Mouse (Mus musculus): ENCODE results near the gene Etfbkmt.
"Not testable (repeated sequence)": the region's sequence is repeated elsewhere in the genome, so short reads cannot be mapped to it uniquely, and the experiment has no call there.

Etfbkmt gene

GRCm38 (mm10) chr6:149139471-149139870, at the start of gene Etfbkmt:
Gene Etfbkmt, plus strand, starts transcription at chr6:149139849.
- DNase-seq (ENCODE audit: extremely low spot score, low read depth, low spot score) = no peak

GRCm38 (mm10) chr6:149092406-149092805, 47.2 kb upstream of the Etfbkmt start:
- no peak for DNase-seq (ENCODE audit: extremely low spot score, low read depth, low spot score)

- no peak for DNase-seq (ENCODE audit: extremely low spot score, low read depth, low spot score)
Measured at GRCm38 (mm10) chr6:149093465-149093864, 46.2 kb upstream of the Etfbkmt start.

- DNase-seq (ENCODE audit: extremely low spot score, low read depth, low spot score) = no peak
Measured at GRCm38 (mm10) chr6:149094555-149094954, 45.1 kb upstream of the Etfbkmt start.

GRCm38 (mm10) chr6:149095389-149095788, 44.3 kb upstream of the Etfbkmt start:
- DNase-seq (ENCODE audit: extremely low spot score, low read depth, low spot score) = no peak

GRCm38 (mm10) chr6:149096233-149096632, 43.4 kb upstream of the Etfbkmt start:
- no peak for DNase-seq (ENCODE audit: extremely low spot score, low read depth, low spot score)

GRCm38 (mm10) chr6:149097276-149097675, 42.4 kb upstream of the Etfbkmt start:
- DNase-seq (ENCODE audit: extremely low spot score, low read depth, low spot score) = no peak

GRCm38 (mm10) chr6:149098993-149099392, 40.7 kb upstream of the Etfbkmt start:
- no peak for DNase-seq (ENCODE audit: extremely low spot score, low read depth, low spot score)

- no peak for DNase-seq (ENCODE audit: extremely low spot score, low read depth, low spot score)
Measured at GRCm38 (mm10) chr6:149100174-149101075, 39.2 kb upstream of the Etfbkmt start.

- DNase-seq (ENCODE audit: extremely low spot score, low read depth, low spot score) = no peak
Measured at GRCm38 (mm10) chr6:149101076-149101942, 38.3 kb upstream of the Etfbkmt start, which contains the start of gene Dennd5b. Gene Dennd5b, minus strand, starts transcription at chr6:149101680.

GRCm38 (mm10) chr6:149101943-149102243, 37.8 kb upstream of the Etfbkmt start:
- DNase-seq (ENCODE audit: extremely low spot score, low read depth, low spot score) = no peak

- DNase-seq (ENCODE audit: extremely low spot score, low read depth, low spot score) = no peak
Measured at GRCm38 (mm10) chr6:149103451-149103850, 36.2 kb upstream of the Etfbkmt start.

GRCm38 (mm10) chr6:149107615-149108014, 32.0 kb upstream of the Etfbkmt start:
- DNase-seq (ENCODE audit: extremely low spot score, low read depth, low spot score) = no peak

GRCm38 (mm10) chr6:149108909-149109308, 30.7 kb upstream of the Etfbkmt start:
- DNase-seq (ENCODE audit: extremely low spot score, low read depth, low spot score) = no peak

- DNase-seq (ENCODE audit: extremely low spot score, low read depth, low spot score) = no peak
Measured at GRCm38 (mm10) chr6:149116992-149117391, 22.7 kb upstream of the Etfbkmt start.

- DNase-seq (ENCODE audit: extremely low spot score, low read depth, low spot score) = no peak
Measured at GRCm38 (mm10) chr6:149118935-149119334, 20.7 kb upstream of the Etfbkmt start.

- no peak for DNase-seq (ENCODE audit: extremely low spot score, low read depth, low spot score)
Measured at GRCm38 (mm10) chr6:149119853-149120252, 19.8 kb upstream of the Etfbkmt start.

- no peak for DNase-seq (ENCODE audit: extremely low spot score, low read depth, low spot score)
Measured at GRCm38 (mm10) chr6:149123042-149123441, 16.6 kb upstream of the Etfbkmt start.

- no peak for DNase-seq (ENCODE audit: extremely low spot score, low read depth, low spot score)
Measured at GRCm38 (mm10) chr6:149126675-149127074, 13.0 kb upstream of the Etfbkmt start.

GRCm38 (mm10) chr6:149129870-149130269, 9.8 kb upstream of the Etfbkmt start, which contains the start of gene Gm10203:
Gene Gm10203, plus strand, starts transcription at chr6:149130170.
- not testable (repeated sequence) for DNase-seq (ENCODE audit: extremely low spot score, low read depth, low spot score)

- no peak for DNase-seq (ENCODE audit: extremely low spot score, low read depth, low spot score)
Measured at GRCm38 (mm10) chr6:149131111-149131510, 8.5 kb upstream of the Etfbkmt start.

All from hindlimb bud, embryonic 11.5 days (tissue).